Mouse (Mus musculus): ENCODE measurements around the gene Tmppe. TPM values are rescaled to one million over a fixed set of nuclear protein-coding genes. Genes with fewer than 3 reads are reported as not detected.
A peak's percentile ranks its signal among the peaks of the same experiment; 100 is the strongest.
"Not testable (repeated sequence)": the region's sequence is repeated elsewhere in the genome, so short reads cannot be mapped to it uniquely, and the experiment has no call there.

Gene Tmppe
- polyA plus RNA-seq, 1 experiment, result 23.8 TPM

DNA sequence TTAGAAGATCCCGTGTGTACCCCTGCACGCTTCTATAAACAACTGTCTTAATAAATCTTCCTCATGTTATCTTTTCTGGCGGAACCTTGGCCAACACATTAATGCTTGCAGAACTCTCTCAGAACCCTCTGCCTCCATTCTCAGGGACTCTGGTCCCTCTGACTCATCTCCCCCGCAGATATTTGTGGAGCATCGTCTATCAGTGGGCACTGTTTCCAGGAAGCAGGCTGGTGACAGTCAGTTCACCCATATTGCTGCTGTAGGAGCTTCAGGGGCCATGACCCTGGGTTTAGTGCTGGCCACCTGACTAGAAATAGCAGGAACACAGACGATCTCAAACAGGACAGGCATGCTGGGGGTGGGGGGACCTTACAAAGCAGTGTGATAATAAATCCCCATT lies 13.8 kb upstream of the Tmppe start:
- H3K27me3 ChIP-seq (ENCODE audit: control insufficient read depth, insufficient read depth, low read length), result no peaks in the 10 kb centered on the region
- no peaks in the 10 kb centered on the region for H3K36me3 ChIP-seq (ENCODE audit: control insufficient read depth, insufficient read depth, low read length)
- no peak for DNase-seq
- H3K4me1 ChIP-seq (replicated peaks; ENCODE audit: control insufficient read depth, insufficient read depth, low read length), result 0 out of 2 replicates have a peak, but pooled peaks cover 2% of the 10 kb centered on the region
- no peak overlapping the region for H3K27ac ChIP-seq (ENCODE audit: control insufficient read depth, insufficient read depth, low read length)
- no peak overlapping the region for H3K4me3 ChIP-seq (ENCODE audit: control insufficient read depth, insufficient read depth, low read length)
- WGBS, result 91% methylated on average over 6 of the region's 6 CpGs
- no peak for TF ChIP-seq POLR2A (IDR thresholded peaks at IDR 0.05; ENCODE audit: control insufficient read depth, extremely low read depth, insufficient read depth, low read length, poor library complexity)
- TF ChIP-seq CTCF (IDR thresholded peaks at IDR 0.05; ENCODE audit: borderline replicate concordance, control insufficient read depth, extremely low read depth, insufficient read depth, low read length, poor library complexity), result no peak

DNA sequence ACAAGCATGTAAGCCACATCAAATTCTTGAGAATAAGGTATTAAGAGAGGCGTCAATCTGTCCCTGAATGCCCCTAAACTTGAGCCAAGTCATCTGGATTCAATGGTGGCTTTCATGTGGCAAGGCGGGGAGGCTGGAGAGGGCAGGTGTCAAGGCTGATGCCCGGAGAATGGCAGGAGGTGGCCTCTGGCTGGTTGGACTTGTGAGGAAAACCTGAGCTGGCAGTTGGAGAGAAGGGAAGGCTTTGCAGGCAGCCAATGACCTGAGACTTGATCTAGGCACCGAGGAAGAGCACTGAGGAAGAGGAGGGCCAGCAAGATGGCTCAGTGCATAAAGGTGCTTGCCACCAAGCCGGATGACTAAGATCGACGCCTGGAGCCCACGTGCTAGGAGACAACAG lies 12.6 kb upstream of the Tmppe start:
- no peaks in the 10 kb centered on the region for H3K36me3 ChIP-seq (ENCODE audit: control insufficient read depth, insufficient read depth, low read length)
- no peaks in the 10 kb centered on the region for H3K27me3 ChIP-seq (ENCODE audit: control insufficient read depth, insufficient read depth, low read length)
- DNase-seq, result no peak
- TF ChIP-seq CTCF (IDR thresholded peaks at IDR 0.05; ENCODE audit: borderline replicate concordance, control insufficient read depth, extremely low read depth, insufficient read depth, low read length, poor library complexity), result no peak
- TF ChIP-seq POLR2A (IDR thresholded peaks at IDR 0.05; ENCODE audit: control insufficient read depth, extremely low read depth, insufficient read depth, low read length, poor library complexity), result no peak
- no peak overlapping the region for H3K4me3 ChIP-seq (ENCODE audit: control insufficient read depth, insufficient read depth, low read length)
- H3K27ac ChIP-seq (ENCODE audit: control insufficient read depth, insufficient read depth, low read length), result no peak overlapping the region
- 81% methylated on average over 8 of the region's 8 CpGs for WGBS
- 0 out of 2 replicates have a peak, but pooled peaks cover 2% of the 10 kb centered on the region for H3K4me1 ChIP-seq (replicated peaks; ENCODE audit: control insufficient read depth, insufficient read depth, low read length)

DNA sequence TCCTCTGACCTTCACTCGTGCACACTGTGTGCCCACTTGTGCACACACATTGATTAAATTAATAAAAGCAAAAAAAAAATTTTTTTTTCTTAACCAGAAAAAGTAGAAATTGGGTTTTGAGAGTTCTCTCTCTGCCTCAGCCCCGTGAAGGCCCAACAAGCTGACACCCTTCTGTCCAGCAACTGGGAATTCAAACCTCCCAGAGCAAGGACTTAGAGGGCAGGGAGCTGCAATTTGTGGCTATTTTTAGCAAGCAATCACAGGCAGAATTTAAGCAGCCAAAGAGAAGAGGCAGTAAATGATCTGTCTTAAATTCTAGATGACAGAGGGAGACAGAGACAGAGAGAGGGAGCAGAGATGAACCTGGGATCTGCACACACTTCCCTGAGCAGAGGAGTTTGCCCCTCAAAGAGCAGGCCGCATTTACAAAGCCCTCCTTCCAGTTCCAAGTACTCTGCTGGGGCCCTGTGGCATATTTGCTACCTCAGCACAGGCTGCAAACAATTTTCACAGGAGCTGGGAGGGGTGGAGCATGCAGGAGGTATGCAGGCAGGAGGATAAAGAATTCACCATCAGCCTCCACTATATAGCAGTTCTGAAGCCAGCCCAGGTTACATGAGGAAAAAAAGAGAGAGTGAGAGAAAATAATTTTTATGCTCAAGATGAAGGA lies 12.1 kb upstream of the Tmppe start:
- Histone ChIP-seq H3K27ac (ENCODE audit: control insufficient read depth, insufficient read depth, low read length) (no peak overlapping the region), H3K4me1 (replicated peaks; ENCODE audit: control insufficient read depth, insufficient read depth, low read length) (0 out of 2 replicates have a peak, but pooled peaks cover 2% of the 10 kb centered on the region), H3K4me3 (ENCODE audit: control insufficient read depth, insufficient read depth, low read length) (no peak overlapping the region), H3K36me3 (ENCODE audit: control insufficient read depth, insufficient read depth, low read length) (no peaks in the 10 kb centered on the region), H3K27me3 (ENCODE audit: control insufficient read depth, insufficient read depth, low read length) (no peaks in the 10 kb centered on the region)
- DNase-seq, result no peak
- 92% methylated on average over 3 of the region's 3 CpGs for WGBS
- TF ChIP-seq CTCF (IDR thresholded peaks at IDR 0.05; ENCODE audit: borderline replicate concordance, control insufficient read depth, extremely low read depth, insufficient read depth, low read length, poor library complexity) (no peak), POLR2A (IDR thresholded peaks at IDR 0.05; ENCODE audit: control insufficient read depth, extremely low read depth, insufficient read depth, low read length, poor library complexity) (no peak)

DNA sequence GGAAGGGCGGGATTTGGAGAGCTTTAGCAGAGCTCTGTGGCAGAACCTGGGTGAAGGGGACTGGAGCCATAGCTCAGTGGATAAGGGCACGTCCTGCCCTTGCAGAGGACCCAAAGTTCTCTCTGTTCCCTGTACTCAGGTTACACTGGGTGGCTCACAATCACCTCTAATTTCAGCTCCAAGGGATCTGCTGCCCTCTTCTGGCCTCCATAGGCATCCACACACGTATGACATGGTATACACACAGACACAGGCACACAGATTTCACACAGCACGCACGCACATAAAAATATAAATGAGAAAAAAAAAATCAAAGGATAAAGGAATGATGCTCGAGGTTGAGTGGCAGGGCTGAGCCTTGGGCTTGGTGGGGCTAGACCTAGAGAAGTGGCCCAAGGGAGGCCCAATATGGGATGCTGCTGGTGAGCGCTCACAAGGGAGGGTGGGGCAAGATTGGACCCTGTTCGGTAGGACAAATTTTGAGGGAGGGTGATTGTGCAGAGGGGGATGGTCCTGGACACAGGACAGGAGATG lies 11.5 kb upstream of the Tmppe start:
- no peak overlapping the region for H3K4me3 ChIP-seq (ENCODE audit: control insufficient read depth, insufficient read depth, low read length)
- no peak for TF ChIP-seq CTCF (IDR thresholded peaks at IDR 0.05; ENCODE audit: borderline replicate concordance, control insufficient read depth, extremely low read depth, insufficient read depth, low read length, poor library complexity)
- no peak for TF ChIP-seq POLR2A (IDR thresholded peaks at IDR 0.05; ENCODE audit: control insufficient read depth, extremely low read depth, insufficient read depth, low read length, poor library complexity)
- 0 out of 2 replicates have a peak, but pooled peaks cover 2% of the 10 kb centered on the region for H3K4me1 ChIP-seq (replicated peaks; ENCODE audit: control insufficient read depth, insufficient read depth, low read length)
- WGBS, result 91% methylated on average over 8 of the region's 8 CpGs
- no peaks in the 10 kb centered on the region for H3K27me3 ChIP-seq (ENCODE audit: control insufficient read depth, insufficient read depth, low read length)
- H3K27ac ChIP-seq (ENCODE audit: control insufficient read depth, insufficient read depth, low read length), result no peak overlapping the region
- H3K36me3 ChIP-seq (ENCODE audit: control insufficient read depth, insufficient read depth, low read length), result no peaks in the 10 kb centered on the region
- DNase-seq, result peak; percentile 22

DNA sequence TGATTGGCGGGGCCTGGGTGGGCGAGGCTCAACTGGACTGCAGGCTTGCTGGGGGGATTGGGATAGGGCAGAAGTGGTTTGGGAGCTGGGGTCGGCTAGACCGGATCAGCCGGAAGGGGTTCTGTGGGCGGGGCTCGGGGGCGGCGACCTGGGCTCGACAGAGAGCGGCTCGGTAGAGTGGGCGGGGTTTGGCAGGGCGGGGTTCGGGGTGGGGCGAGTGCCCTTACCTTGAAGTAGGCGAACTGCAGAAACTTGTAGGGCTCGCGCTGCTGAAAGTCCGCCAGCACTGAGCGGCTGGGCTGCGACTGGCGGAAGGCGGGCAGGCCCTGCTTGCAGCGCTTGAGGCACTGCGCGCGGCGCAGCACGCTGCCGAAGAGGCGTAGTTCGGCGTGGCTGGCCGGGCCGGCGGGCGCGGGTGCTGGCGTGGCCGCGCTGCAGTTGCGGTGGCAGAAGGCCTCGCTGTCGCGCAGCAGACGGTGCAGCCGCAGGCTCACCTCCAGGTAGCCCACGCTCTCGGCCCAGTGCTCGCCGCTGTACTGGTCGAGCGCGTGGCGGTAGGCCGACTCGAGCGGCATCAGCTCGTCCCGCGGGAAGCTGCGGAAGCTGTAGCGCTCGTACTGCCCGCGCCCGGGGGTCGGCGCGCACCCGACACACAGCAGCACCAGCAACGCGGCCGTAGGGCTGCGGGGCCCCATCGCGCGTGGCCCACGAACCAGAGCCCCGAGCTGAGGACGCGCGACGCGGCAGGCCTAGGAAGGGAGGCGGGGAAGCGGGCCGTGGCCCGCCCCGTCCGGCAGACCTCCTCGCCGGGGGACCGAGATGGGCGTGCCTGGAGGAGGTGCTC lies 10.8 kb upstream of the Tmppe start, which contains the start of gene Crtap:
Crtap (minus strand) TSS at position 771 of the 844 bp plus-strand sequence.
- H3K4me3 ChIP-seq (ENCODE audit: control insufficient read depth, insufficient read depth, low read length), result peak within 1 kb of the TSS; percentile 83
- H3K36me3 ChIP-seq (ENCODE audit: control insufficient read depth, insufficient read depth, low read length), result no peaks in the 10 kb centered on the region
- DNase-seq, result peak; percentile 65
- H3K27me3 ChIP-seq (ENCODE audit: control insufficient read depth, insufficient read depth, low read length), result no peaks in the 10 kb centered on the region
- 0 out of 2 replicates have a peak, but pooled peaks cover 2% of the 10 kb centered on the region for H3K4me1 ChIP-seq (replicated peaks; ENCODE audit: control insufficient read depth, insufficient read depth, low read length)
- no peak within 1 kb of the TSS for H3K27ac ChIP-seq (ENCODE audit: control insufficient read depth, insufficient read depth, low read length)
- TF ChIP-seq POLR2A (IDR thresholded peaks at IDR 0.05; ENCODE audit: control insufficient read depth, extremely low read depth, insufficient read depth, low read length, poor library complexity) (no peak), CTCF (IDR thresholded peaks at IDR 0.05; ENCODE audit: borderline replicate concordance, control insufficient read depth, extremely low read depth, insufficient read depth, low read length, poor library complexity) (no peak)
- 3% methylated on average over 95 of the region's 96 CpGs for WGBS

DNA sequence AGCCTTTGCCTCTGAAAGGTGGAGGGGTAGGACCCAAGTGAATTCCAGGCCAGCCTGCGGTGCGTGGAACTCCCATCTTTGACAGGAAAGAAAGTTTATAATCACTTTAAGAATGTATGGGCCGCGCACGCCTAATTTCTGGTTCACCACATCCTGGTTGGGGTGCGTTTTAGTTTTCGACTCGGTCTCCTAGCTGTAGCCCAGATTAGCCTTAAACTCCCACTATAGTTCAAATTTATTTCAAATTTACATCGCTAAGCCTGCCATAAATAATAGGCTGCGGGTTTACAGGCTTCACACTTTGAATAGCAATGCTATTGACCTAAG lies 10.2 kb upstream of the Tmppe start:
- no peaks in the 10 kb centered on the region for H3K36me3 ChIP-seq (ENCODE audit: control insufficient read depth, insufficient read depth, low read length)
- DNase-seq, result no peak
- TF ChIP-seq POLR2A (IDR thresholded peaks at IDR 0.05; ENCODE audit: control insufficient read depth, extremely low read depth, insufficient read depth, low read length, poor library complexity) (no peak), CTCF (IDR thresholded peaks at IDR 0.05; ENCODE audit: borderline replicate concordance, control insufficient read depth, extremely low read depth, insufficient read depth, low read length, poor library complexity) (no peak)
- H3K27me3 ChIP-seq (ENCODE audit: control insufficient read depth, insufficient read depth, low read length), result no peaks in the 10 kb centered on the region
- H3K4me1 ChIP-seq (replicated peaks; ENCODE audit: control insufficient read depth, insufficient read depth, low read length), result 0 out of 2 replicates have a peak, but pooled peaks cover 2% of the 10 kb centered on the region
- WGBS, result 2% methylated on average over 10 of the region's 10 CpGs
- peak overlapping the region; percentile 83 for H3K4me3 ChIP-seq (ENCODE audit: control insufficient read depth, insufficient read depth, low read length)
- H3K27ac ChIP-seq (ENCODE audit: control insufficient read depth, insufficient read depth, low read length), result no peak overlapping the region

DNA sequence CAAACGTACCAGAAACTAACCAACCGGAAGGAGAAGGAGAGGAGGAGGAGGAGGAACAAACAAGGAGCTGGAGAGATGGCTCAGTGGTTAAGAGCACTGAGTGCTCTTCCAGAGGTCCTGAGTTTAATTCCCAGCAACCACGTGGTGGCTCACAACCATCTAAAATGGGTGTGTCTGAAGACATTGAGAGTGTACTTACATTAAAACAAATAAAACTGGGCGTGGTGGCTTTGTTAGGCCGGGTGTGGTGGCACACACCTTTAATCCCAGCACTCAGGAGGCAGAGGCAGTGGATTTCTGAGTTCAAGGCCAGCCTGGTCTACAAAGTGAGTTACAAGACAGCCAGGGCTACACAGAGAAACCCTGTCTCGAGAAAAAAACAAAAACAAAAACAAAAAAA lies 6.8 kb upstream of the Tmppe start:
- 85% methylated on average over 6 of the region's 6 CpGs for WGBS

More for the DNA sequence above, 6.8 kb upstream of the Tmppe start:
- H3K4me1 ChIP-seq (replicated peaks; ENCODE audit: control insufficient read depth, insufficient read depth, low read length); H3K4me3 ChIP-seq (ENCODE audit: control insufficient read depth, insufficient read depth, low read length); H3K27me3 ChIP-seq (ENCODE audit: control insufficient read depth, insufficient read depth, low read length); H3K36me3 ChIP-seq (ENCODE audit: control insufficient read depth, insufficient read depth, low read length); DNase-seq; H3K27ac ChIP-seq (ENCODE audit: control insufficient read depth, insufficient read depth, low read length): not testable (repeated sequence)

Measured in thymus, adult 2 months (tissue).